Mouse (Mus musculus) spleen, adult 2 months (tissue): Measurements from ENCODE around the gene Trrap. TPM values are rescaled to one million over a fixed set of nuclear protein-coding genes. Genes with fewer than 3 reads are reported as not detected.
A peak's percentile ranks its signal among the peaks of the same experiment; 100 is the strongest.

Source experiments
- DNase-seq, 2 experiments: peaks; one replicate each; pipeline versions ENCODE4 v3.0.0 to v3.0.0-alpha.2; 2012 to 2021; ENCODE audit warnings: low spot score in 2 of 2, low read depth in 1 of 2
- H3K27ac ChIP-seq: fragments of 200-500 bp; 2 replicates; pipeline ENCODE4 v1.5.1; 2012; ENCODE audit warnings: low read length, inconsistent platforms; ENCODE audit not compliant: insufficient read depth
- H3K27me3 ChIP-seq: fragments of 200-500 bp; 2 replicates; pipeline ENCODE4 v1.6.1; 2012; ENCODE audit warnings: mild to moderate bottlenecking, moderate library complexity, low read length, inconsistent platforms; ENCODE audit not compliant: control insufficient read depth, insufficient read depth
- H3K36me3 ChIP-seq: fragments of 200-500 bp; 2 replicates; pipeline ENCODE4 v1.6.1; 2012; ENCODE audit warnings: mild to moderate bottlenecking, low read length, inconsistent platforms; ENCODE audit not compliant: control insufficient read depth, insufficient read depth
- H3K4me1 ChIP-seq: fragments of 200-500 bp; 2 replicates; pipeline ENCODE4 v1.6.1; 2011; ENCODE audit warnings: inconsistent platforms; ENCODE audit not compliant: control insufficient read depth, insufficient read depth, insufficient read length
- H3K4me3 ChIP-seq: fragments of 200-500 bp; 2 replicates; pipeline ENCODE4 v1.5.1; 2011; ENCODE audit warnings: mild to moderate bottlenecking, inconsistent platforms; ENCODE audit not compliant: insufficient read depth, insufficient read length; ENCODE audit errors: extremely low read depth
- CTCF ChIP-seq: fragments of 200-500 bp; IDR thresholded peaks from 2 replicates; pipeline ENCODE4 v1.5.1; 2011; ENCODE audit warnings: mild to moderate bottlenecking, inconsistent platforms; ENCODE audit not compliant: insufficient read depth, insufficient read length, insufficient replicate concordance; ENCODE audit errors: extremely low read depth
- POLR2A ChIP-seq: fragments of 200-500 bp; IDR thresholded peaks from 2 replicates; pipeline ENCODE4 v1.6.1; 2011; ENCODE audit warnings: low read depth, low read length, inconsistent platforms
- WGBS: fragments of 180-500 bp; shearing (Covaris S2); methylation state at CpG from one replicate; pipeline ENCODE4 v1.1.7; 2018; 5-methylcytosine and 5-hydroxymethylcytosine counted together
- polyA plus RNA-seq: library from polyadenylated mRNA; depleted of rRNA; stranded (reverse); fragments of >200 nt; gene quantifications from 2 replicates; pipeline ENCODE4 v1.2.3, GENCODE M21; 2012

Gene Trrap
- polyA plus RNA-seq, 1 experiment: 93.8 TPM

GRCm38 (mm10) chr5:144729216-144729615, 38.3 kb upstream of the Trrap start:
- Histone ChIP-seq H3K36me3 (no peaks in the 10 kb centered on the region), H3K27ac (no peak overlapping the region), H3K4me3 (no peak overlapping the region), H3K4me1 (no peaks in the 10 kb centered on the region), H3K27me3 (no peaks in the 10 kb centered on the region; the same call in 1 of the 2 replicates)
- TF ChIP-seq POLR2A (no peak), CTCF (no peak)
- WGBS: 83% methylated on average over 8 of the region's 8 CpGs
- no peak for DNase-seq

- Histone ChIP-seq H3K36me3 (no peaks in the 10 kb centered on the region), H3K27ac (no peak overlapping the region), H3K4me1 (no peaks in the 10 kb centered on the region), H3K4me3 (no peak overlapping the region), H3K27me3 (no peaks in the 10 kb centered on the region; the same call in 1 of the 2 replicates)
- peak in 1 of 2 experiments; percentile 20 for DNase-seq
- TF ChIP-seq CTCF (0 out of 2 replicates have a peak, but pooled peaks have one; percentile 33), POLR2A (no peak)
- WGBS: 35% methylated on average over 4 of the region's 4 CpGs
These were observed 33.6 kb upstream of the Trrap start for GRCm38 (mm10) chr5:144733953-144734352.

DNA sequence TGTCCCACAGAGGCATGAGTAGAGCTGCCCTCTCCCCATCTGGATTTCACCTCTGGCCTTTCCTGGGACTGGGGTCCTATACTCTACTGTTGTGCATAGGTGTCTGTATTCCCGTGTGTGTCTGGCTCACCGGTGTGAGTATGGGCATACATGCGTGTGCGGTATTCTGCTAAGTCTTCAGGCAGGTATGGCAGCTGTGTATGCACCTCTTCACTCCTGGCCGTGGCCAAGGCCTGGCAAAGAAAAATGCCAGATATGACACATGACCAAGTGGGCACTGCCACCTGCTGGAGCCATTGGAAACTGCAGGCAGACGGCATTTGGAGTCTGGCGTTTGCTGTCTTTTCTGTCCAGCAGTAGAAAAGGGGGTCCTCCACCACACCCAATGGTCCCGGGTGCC, 32.6 kb upstream of the Trrap start:
- Histone ChIP-seq H3K36me3 (no peaks in the 10 kb centered on the region), H3K4me1 (no peaks in the 10 kb centered on the region), H3K27me3 (no peaks in the 10 kb centered on the region; the same call in 1 of the 2 replicates), H3K4me3 (no peak overlapping the region), H3K27ac (no peak overlapping the region)
- WGBS: 33% methylated on average over 8 of the region's 8 CpGs
- DNase-seq: peak in 1 of 2 experiments; percentile 36
- TF ChIP-seq CTCF (peak; percentile 78; the same call in 1 of the 2 replicates), POLR2A (no peak)

DNA sequence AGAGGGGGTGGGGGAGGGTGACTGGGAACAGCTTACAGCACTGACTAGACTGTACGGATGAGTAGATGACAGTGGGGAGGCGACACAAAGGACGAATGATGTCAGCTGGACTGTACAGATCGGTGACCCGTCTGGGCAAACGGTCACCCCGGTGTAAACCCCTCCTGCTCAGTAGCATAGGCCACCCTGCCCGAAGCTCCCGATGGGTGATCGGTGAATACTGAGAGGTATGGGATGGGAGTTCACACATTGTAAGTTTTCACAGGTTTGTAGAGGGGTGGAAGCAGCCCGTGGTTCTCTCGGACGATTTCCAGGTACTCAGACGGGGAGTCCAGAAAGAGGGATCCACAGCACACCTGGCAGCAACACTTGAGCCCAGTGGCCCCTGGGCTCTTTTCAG, 30.4 kb upstream of the Trrap start:
- TF ChIP-seq POLR2A (no peak), CTCF (no peak)
- H3K27ac ChIP-seq: no peak overlapping the region
- H3K36me3 ChIP-seq: no peaks in the 10 kb centered on the region
- no peak overlapping the region for H3K4me3 ChIP-seq
- no peaks in the 10 kb centered on the region for H3K4me1 ChIP-seq
- WGBS: 91% methylated on average over 14 of the region's 14 CpGs
- no peaks in the 10 kb centered on the region for H3K27me3 ChIP-seq
- no peak for DNase-seq

DNA sequence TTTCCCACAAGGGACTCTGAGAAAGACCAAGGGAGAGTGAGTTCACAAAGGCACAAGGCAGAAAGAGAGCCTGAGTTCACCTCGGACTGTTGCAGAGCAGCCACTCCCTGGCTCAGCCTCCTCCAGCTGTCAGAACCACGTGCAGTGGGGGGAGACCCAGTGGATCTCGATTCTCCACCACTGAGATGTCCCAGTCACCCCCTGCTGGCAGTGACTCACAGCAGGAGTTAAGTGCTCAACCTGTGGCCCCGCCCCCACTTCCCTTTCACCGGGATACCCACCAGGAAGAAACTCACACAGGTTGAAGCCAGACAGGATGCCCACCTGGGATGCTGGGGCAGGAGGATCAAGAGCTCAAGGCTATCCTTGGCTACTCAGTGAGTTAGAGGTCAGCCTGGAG, 15.1 kb upstream of the Trrap start:
- Histone ChIP-seq H3K36me3 (no peaks in the 10 kb centered on the region), H3K27ac (no peak overlapping the region), H3K4me3 (no peak overlapping the region), H3K27me3 (no peaks in the 10 kb centered on the region), H3K4me1 (no peaks in the 10 kb centered on the region; the same call in 1 of the 2 replicates)
- TF ChIP-seq CTCF (no peak), POLR2A (no peak)
- 7% methylated on average over 5 of the region's 5 CpGs for WGBS
- peak in 1 of 2 experiments; percentile 18 for DNase-seq

- Histone ChIP-seq H3K27ac (no peak overlapping the region), H3K27me3 (no peaks in the 10 kb centered on the region), H3K4me3 (no peak overlapping the region), H3K36me3 (no peaks in the 10 kb centered on the region), H3K4me1 (no peaks in the 10 kb centered on the region; the same call in 1 of the 2 replicates)
- TF ChIP-seq POLR2A: no peak
- TF ChIP-seq CTCF: no peak
- 49% methylated on average over 7 of the region's 7 CpGs for WGBS
- peak; percentile 18 to 54 for DNase-seq
These were observed 14.5 kb upstream of the Trrap start for GRCm38 (mm10) chr5:144753041-144753440.

- Histone ChIP-seq H3K27ac (no peak overlapping the region), H3K36me3 (no peaks in the 10 kb centered on the region), H3K4me1 (no peaks in the 10 kb centered on the region; the same call in 1 of the 2 replicates), H3K4me3 (no peak overlapping the region), H3K27me3 (no peaks in the 10 kb centered on the region)
- TF ChIP-seq POLR2A (no peak), CTCF (no peak)
- no peak for DNase-seq
- 76% methylated on average over 10 of the region's 10 CpGs for WGBS
These were observed 12.3 kb upstream of the Trrap start for GRCm38 (mm10) chr5:144755191-144755590.
